Mouse (Mus musculus) kidney, adult 2 months (tissue): ENCODE results near the gene Tmem268.

Experiments used
- CTCF ChIP-seq: fragments of 200-500 bp; conservative IDR thresholded peaks from 2 replicates; pipeline ENCODE4 v1.5.1; 2011; ENCODE audit warnings: low read depth, mild to moderate bottlenecking, control low read depth, low read length, moderate library complexity, mixed read lengths; ENCODE audit not compliant: insufficient read depth, insufficient read length
- POLR2A ChIP-seq: fragments of 200-500 bp; IDR thresholded peaks from one replicate; pipeline ENCODE4 v1.6.1; 2011; ENCODE audit warnings: low read depth, low read length, control low read depth

- no peak for TF ChIP-seq CTCF
- no peak for TF ChIP-seq POLR2A
Observed at GRCm38 (mm10) chr4:63557124-63558059, 1.2 kb upstream of the Tmem268 start.
